Comparison of ENCODE assay signal across 10 mouse cellular contexts in the genomic region with DNA sequence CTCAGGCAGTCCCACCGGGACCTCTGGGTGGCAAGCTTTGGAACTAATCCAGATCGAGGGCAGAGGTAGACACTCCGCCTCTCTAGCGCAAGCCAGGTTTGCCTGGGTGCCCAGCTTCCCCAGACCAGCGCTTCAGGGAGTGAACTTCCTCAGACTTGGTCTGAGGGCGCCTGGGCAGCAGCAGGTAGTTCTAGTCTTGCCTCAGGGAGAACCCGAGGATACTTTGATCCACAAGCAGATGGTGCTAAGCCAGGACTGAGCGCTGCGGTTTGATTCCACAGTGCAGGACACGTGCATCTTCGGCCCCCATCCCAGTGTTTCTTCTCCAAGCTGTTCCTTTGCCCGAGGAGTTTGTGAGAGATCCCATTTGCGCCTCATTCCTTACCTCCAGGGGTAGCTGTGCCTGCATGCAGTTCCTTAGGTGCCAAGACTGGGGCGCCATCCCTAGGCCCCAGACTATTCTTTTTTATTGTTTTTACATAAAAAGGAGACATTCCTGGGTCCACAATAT.
DNase-seq lines count a peak whose midpoint lies in the region; ATAC-seq and TF ChIP-seq lines count a peak whose summit lies in the region.
"Had no signal": no experiment of that assay in that cellular context is flagged by ENCODE, and none has a peak within 500 bp of the region (broad histone marks: within the 10 kb centered on the region; RNA-seq: fewer than 3 reads in every experiment).

No protein-coding gene starts in this region.

- 6% methylated on average over 14 of the region's 14 CpGs for WGBS in forebrain, embryonic 10.5 days
- 7% methylated on average over 14 of the region's 14 CpGs for WGBS in neural tube, embryonic 12.5 days
- WGBS in thymus, adult 2 months: 11% methylated on average over 14 of the region's 14 CpGs

- TF ChIP-seq CTCF in thymus, adult 2 months (IDR thresholded peaks at IDR 0.05; ENCODE audit: borderline replicate concordance, control insufficient read depth, extremely low read depth, insufficient read depth, low read length, poor library complexity): no peak

- ATAC-seq in neural tube, embryonic 12.5 days (ENCODE audit: low FRiP score, low read depth): no peak

- no peak overlapping the region for H3K27ac ChIP-seq in forebrain, embryonic 10.5 days
- H3K27ac ChIP-seq in neural tube, embryonic 12.5 days: no peak overlapping the region
- H3K27ac ChIP-seq in thymus, adult 2 months (ENCODE audit: control insufficient read depth, insufficient read depth, low read length): no peak overlapping the region

- no peak for TF ChIP-seq POLR2A in thymus, adult 2 months (IDR thresholded peaks at IDR 0.05; ENCODE audit: control insufficient read depth, extremely low read depth, insufficient read depth, low read length, poor library complexity)

- peak overlapping the region; percentile 99 for H3K4me2 ChIP-seq in neural tube, embryonic 12.5 days (replicated peaks)

- DNase-seq in cerebellum, adult 9-11 months: peak; percentile 64
- DNase-seq in forebrain, embryonic 10.5 days (ENCODE audit: extremely low spot score, low spot score): no peak
- peak; percentile 34 to 36 for DNase-seq in layer of hippocampus, postnatal 36 days
- no peak for DNase-seq in adrenal gland, adult 8-10 months
- DNase-seq in thymus, adult 18-20 months: no peak
- DNase-seq in urinary bladder, postnatal 10 days (ENCODE audit: low spot score): no peak
- DNase-seq in thymus, adult 2 months: no peak
- DNase-seq: gastrocnemius, postnatal 10 days; lung, embryonic 14.5 days had no signal

- peaks cover 26% of the 10 kb centered on the region for H3K4me1 ChIP-seq in forebrain, embryonic 10.5 days
- H3K4me1 ChIP-seq in neural tube, embryonic 12.5 days: peaks cover 20% of the 10 kb centered on the region
- H3K4me1 ChIP-seq in thymus, adult 2 months (replicated peaks; ENCODE audit: control insufficient read depth, insufficient read depth, low read length): no peaks in the 10 kb centered on the region

- peak overlapping the region; percentile 65; the same call in 1 of the 2 replicates for H3K9ac ChIP-seq in neural tube, embryonic 12.5 days
- H3K9ac ChIP-seq: lung, embryonic 14.5 days had no signal

- H3K4me3 ChIP-seq in forebrain, embryonic 10.5 days: peak overlapping the region; percentile 68
- H3K4me3 ChIP-seq in neural tube, embryonic 12.5 days: peak overlapping the region; percentile 47
- H3K4me3 ChIP-seq in thymus, adult 2 months (ENCODE audit: control insufficient read depth, insufficient read depth, low read length): no peak overlapping the region

- no peaks in the 10 kb centered on the region for H3K9me3 ChIP-seq in forebrain, embryonic 10.5 days
- H3K9me3 ChIP-seq in neural tube, embryonic 12.5 days: no peaks in the 10 kb centered on the region

- no peaks in the 10 kb centered on the region for H3K36me3 ChIP-seq in forebrain, embryonic 10.5 days (replicated peaks)
- H3K36me3 ChIP-seq in neural tube, embryonic 12.5 days: no peaks in the 10 kb centered on the region
- no peaks in the 10 kb centered on the region for H3K36me3 ChIP-seq in thymus, adult 2 months (ENCODE audit: control insufficient read depth, insufficient read depth, low read length)

- H3K27me3 ChIP-seq in forebrain, embryonic 10.5 days (ENCODE audit: poor library complexity, severe bottlenecking): peaks cover 75% of the 10 kb centered on the region
- H3K27me3 ChIP-seq in neural tube, embryonic 12.5 days (replicated peaks): peaks cover 48% of the 10 kb centered on the region
- no peaks in the 10 kb centered on the region for H3K27me3 ChIP-seq in thymus, adult 2 months (ENCODE audit: control insufficient read depth, insufficient read depth, low read length)

Comparison
In these comparisons a context has a peak if more than half of its experiments do, and no peak if none do; other contexts are left out.
1. DNase-seq: peak in cerebellum, adult 9-11 months (single experiment) and layer of hippocampus, postnatal 36 days (2 of 2); none in forebrain, embryonic 10.5 days (single experiment), adrenal gland, adult 8-10 months (single experiment), thymus, adult 18-20 months (0 of 2), urinary bladder, postnatal 10 days (single experiment) and thymus, adult 2 months (single experiment).